Mouse (Mus musculus) skeletal muscle tissue, postnatal 0 days (tissue): ENCODE results near the gene Miox. TPM values are rescaled to one million over a fixed set of nuclear protein-coding genes. Genes with fewer than 3 reads are reported as not detected.

Source experiments
- microRNA-seq, 2 experiments: library from miRNA; unstranded; fragments of <30 nt; microRNA quantifications; one replicate each; pipeline ENCODE4; 2016
- polyA plus RNA-seq: library from polyadenylated mRNA; unstranded; fragments of >200 nt; fragmentation: Nextera tagmentation; extraction: Ambion mirVana; gene quantifications from 2 replicates; pipeline ENCODE4 v1.2.1, GENCODE M21; 2015

Gene Miox
- not detected in 2 replicates for polyA plus RNA-seq

GRCm38 (mm10) chr15:89334271-89334670 is at the start of gene Miox:
Gene Miox (plus strand): TSS chr15:89334398.

GRCm38 (mm10) chr15:89315190-89315731 is 18.9 kb upstream of the Miox start, which contains the start of gene Sbf1:
Gene Sbf1 (minus strand): TSS chr15:89315311.

GRCm38 (mm10) chr15:89322670-89323522 is 11.3 kb upstream of the Miox start, which contains the start of gene Adm2:
Gene Adm2 (plus strand): TSS chr15:89322720.

GRCm38 (mm10) chr15:89355241-89356187 is 21.3 kb downstream of the Miox start, which contains the start of the genes Lmf2 and Ncaph2:
Gene Lmf2 (minus strand): TSS chr15:89355659.
Gene Ncaph2 (plus strand): TSS chr15:89355719.

GRCm38 (mm10) chr15:89373762-89374248 is 39.6 kb downstream of the Miox start, which contains the start of gene Sco2:
Gene Sco2 (minus strand): TSS chr15:89373846.

GRCm38 (mm10) chr15:89376957-89377356 is 42.8 kb downstream of the Miox start, which contains the start of gene Tymp:
Gene Tymp (minus strand): TSS chr15:89377039.

GRCm38 (mm10) chr15:89378831-89379401 is 44.7 kb downstream of the Miox start, which contains the start of gene Odf3b:
Gene Odf3b (minus strand): TSS chr15:89379282.

GRCm38 (mm10) chr15:89384617-89385016 is 50.4 kb downstream of the Miox start, which contains the start of gene Klhdc7b:
Gene Klhdc7b (plus strand): TSS chr15:89384917.

Small RNAs within 50 kb of the gene (microRNA-seq; reads per million reads assigned to microRNA genes)
- 0 to 0.81 reads per million in 2 experiments for gene Mir6959

Other genes with a start within 250 kb of the Miox start
- gene Selenoo, start 245.3 kb upstream of the Miox start, polyA plus RNA-seq: 9.4 and 10.0 TPM in 2 replicates
- 5.1 and 6.6 TPM in 2 replicates for gene Tubgcp6, start 211.3 kb upstream of the Miox start, polyA plus RNA-seq
- 8.8 and 10.3 TPM in 2 replicates for gene Hdac10, start 205.7 kb upstream of the Miox start, polyA plus RNA-seq
- gene Mapk12, start 193.7 kb upstream of the Miox start, polyA plus RNA-seq: 44.6 and 44.9 TPM in 2 replicates
- 1.2 and 1.5 TPM in 2 replicates for gene Mapk11, start 184.8 kb upstream of the Miox start, polyA plus RNA-seq
- gene Plxnb2, start 153.6 kb upstream of the Miox start, polyA plus RNA-seq: 42.0 and 42.7 TPM in 2 replicates
- gene Dennd6b, start 137.9 kb upstream of the Miox start, polyA plus RNA-seq: 14.0 and 17.0 TPM in 2 replicates
- gene Ppp6r2, start 122.8 kb upstream of the Miox start, polyA plus RNA-seq: 27.4 and 27.8 TPM in 2 replicates
- gene Sbf1, start 19.1 kb upstream of the Miox start, polyA plus RNA-seq: 23.1 and 26.3 TPM in 2 replicates
- not detected in 2 replicates for gene Adm2, start 11.7 kb upstream of the Miox start, polyA plus RNA-seq
- 27.3 and 34.7 TPM in 2 replicates for gene Lmf2, start 21.3 kb downstream of the Miox start, polyA plus RNA-seq
- gene Ncaph2, start 21.3 kb downstream of the Miox start, polyA plus RNA-seq: 58.0 and 70.8 TPM in 2 replicates
- gene Sco2, start 39.4 kb downstream of the Miox start, polyA plus RNA-seq: 6.5 and 7.5 TPM in 2 replicates
- gene Tymp, start 42.6 kb downstream of the Miox start, polyA plus RNA-seq: 0.96 and 1.4 TPM in 2 replicates
- 0.61 and 1.2 TPM in 2 replicates for gene Odf3b, start 44.9 kb downstream of the Miox start, polyA plus RNA-seq
- not detected in 2 replicates for gene Klhdc7b, start 50.5 kb downstream of the Miox start, polyA plus RNA-seq
- not detected in 2 replicates for gene Syce3, start 76.1 kb downstream of the Miox start, polyA plus RNA-seq
- 150 and 169 TPM in 2 replicates for gene Cpt1b, start 91.5 kb downstream of the Miox start, polyA plus RNA-seq
- gene C730034F03Rik, start 95.2 kb downstream of the Miox start, polyA plus RNA-seq: 1.7 and 2.0 TPM in 2 replicates
- 0.17 and 0.41 TPM in 2 replicates for gene Gm44502, start 95.3 kb downstream of the Miox start, polyA plus RNA-seq
- 71.2 and 83.3 TPM in 2 replicates for gene Chkb, start 95.5 kb downstream of the Miox start, polyA plus RNA-seq
- gene Mapk8ip2, start 119.5 kb downstream of the Miox start, polyA plus RNA-seq: 0.14 and 0.15 TPM in 2 replicates
- 12.0 and 13.8 TPM in 2 replicates for gene Arsa, start 143.0 kb downstream of the Miox start, polyA plus RNA-seq
- 0.40 and 0.82 TPM in 2 replicates for gene Shank3, start 165.2 kb downstream of the Miox start, polyA plus RNA-seq
- 0.14 TPM in 1 of 2 replicates, not detected in the other for gene Acr, start 233.9 kb downstream of the Miox start, polyA plus RNA-seq